Mouse (Mus musculus) MEL (cell line): ENCODE measurements around the gene Zfp128.

Experiments
- CTCF ChIP-seq, 3 experiments: IDR thresholded peaks in 2 of 3; conservative IDR thresholded peaks in 1 of 3; 2 replicates each; pipeline ENCODE4 v1.5.1; 2011 to 2012; ENCODE audit warnings: low read length in 3 of 3, low read depth in 2 of 3, mild to moderate bottlenecking in 2 of 3, improper control_type of control experiment in 1 of 3, inconsistent platforms in 1 of 3, mixed read lengths in 1 of 3, moderate library complexity in 1 of 3; ENCODE audit not compliant: control insufficient read depth in 1 of 3, insufficient read depth in 1 of 3, poor library complexity in 1 of 3, severe bottlenecking in 1 of 3
- EP300 ChIP-seq, 2 experiments: IDR thresholded peaks; 2 replicates each; pipeline ENCODE4 v1.6.1; 2011; ENCODE audit warnings: improper control_type of control experiment in 2 of 2, low read length in 2 of 2, low read depth in 1 of 2, mild to moderate bottlenecking in 1 of 2
- GATA1 ChIP-seq: IDR thresholded peaks from 2 replicates; pipeline ENCODE4 v1.6.1; 2011; ENCODE audit warnings: low read depth, low read length, improper control_type of control experiment
- MAFK ChIP-seq: IDR thresholded peaks from 2 replicates; pipeline ENCODE4 v1.6.1; 2011; ENCODE audit warnings: low read depth, mild to moderate bottlenecking, low read length, improper control_type of control experiment, borderline replicate concordance
- MYC ChIP-seq: IDR thresholded peaks from 2 replicates; pipeline ENCODE4 v1.6.1; 2011; ENCODE audit warnings: low read depth, mild to moderate bottlenecking, low read length, improper control_type of control experiment, moderate library complexity
- POLR2A ChIP-seq, 2 experiments: IDR thresholded peaks; 2 replicates each; pipeline ENCODE4 v1.6.1; 2011 to 2012; ENCODE audit warnings: low read length in 2 of 2, mild to moderate bottlenecking in 2 of 2, control low read depth in 1 of 2, improper control_type of control experiment in 1 of 2, low read depth in 1 of 2, moderate library complexity in 1 of 2; ENCODE audit not compliant: control insufficient read depth in 1 of 2, insufficient read depth in 1 of 2, poor library complexity in 1 of 2
- TAL1 ChIP-seq: IDR thresholded peaks from 2 replicates; pipeline ENCODE4 v1.6.1; 2012; ENCODE audit warnings: mild to moderate bottlenecking, inconsistent platforms, low read length, moderate library complexity, mixed read lengths
- UBTF ChIP-seq: IDR thresholded peaks from 2 replicates; pipeline ENCODE4 v1.6.1; 2012; ENCODE audit warnings: low read depth, mild to moderate bottlenecking, inconsistent platforms, low read length, improper control_type of control experiment, moderate library complexity, borderline replicate concordance; ENCODE audit not compliant: insufficient read depth

DNA sequence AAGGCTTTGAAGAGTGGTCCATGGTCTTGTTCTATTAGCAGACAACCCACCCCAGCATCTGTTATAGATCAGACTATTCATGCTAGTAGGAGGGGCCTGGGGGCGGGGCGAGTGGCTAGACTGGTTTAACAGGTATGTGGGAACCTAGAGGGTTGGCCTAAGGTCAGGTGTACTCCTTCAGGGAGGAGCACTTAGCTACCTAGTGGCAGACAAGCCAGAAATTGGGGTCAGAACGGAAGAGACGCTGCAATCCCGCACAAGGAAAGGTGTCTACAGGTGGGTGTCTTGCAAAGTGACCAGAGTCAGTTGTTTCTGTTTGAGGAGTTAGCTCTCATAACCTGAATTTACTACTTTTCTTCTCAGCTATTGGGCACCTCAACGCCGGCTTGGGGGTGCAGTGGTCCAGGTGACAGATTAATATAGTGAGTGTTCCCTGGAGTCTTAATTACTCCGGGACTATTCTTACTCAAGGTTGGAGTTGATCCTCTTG, 46.3 kb downstream of the Zfp128 start, which contains the start of gene Rnf225:
- TF ChIP-seq CTCF (IDR thresholded peaks at IDR 0.05 in 2 of 3, conservative IDR thresholded peaks at IDR 0.05 in 1 of 3; ENCODE audit: control insufficient read depth in 1 of 3, insufficient read depth in 1 of 3, low read depth in 2 of 3, low read length in 3 of 3, poor library complexity in 1 of 3, severe bottlenecking in 1 of 3) (no peak), GATA1 (no peak), UBTF (no peak), POLR2A (IDR thresholded peaks at IDR 0.05; ENCODE audit: control insufficient read depth in 1 of 2, insufficient read depth in 1 of 2, low read depth in 1 of 2, low read length in 2 of 2, poor library complexity in 1 of 2) (peak; percentile 21 to 86; a peak in 3 of 4 replicates), EP300 (IDR thresholded peaks at IDR 0.05; ENCODE audit: low read depth in 1 of 2, low read length in 2 of 2) (no peak), MAFK (no peak), TAL1 (no peak), MYC (no peak)
